Mouse (Mus musculus) ovary, postnatal 36 days (tissue): ENCODE measurements around the gene Wnt11.
A peak's percentile ranks its signal among the peaks of the same experiment; 100 is the strongest.

ENCODE experiments used
- DNase-seq: peaks from one replicate; pipeline ENCODE4 v3.0.0; 2022; ENCODE audit warnings: low spot score, mixed read lengths

The Wnt11 gene

DNA sequence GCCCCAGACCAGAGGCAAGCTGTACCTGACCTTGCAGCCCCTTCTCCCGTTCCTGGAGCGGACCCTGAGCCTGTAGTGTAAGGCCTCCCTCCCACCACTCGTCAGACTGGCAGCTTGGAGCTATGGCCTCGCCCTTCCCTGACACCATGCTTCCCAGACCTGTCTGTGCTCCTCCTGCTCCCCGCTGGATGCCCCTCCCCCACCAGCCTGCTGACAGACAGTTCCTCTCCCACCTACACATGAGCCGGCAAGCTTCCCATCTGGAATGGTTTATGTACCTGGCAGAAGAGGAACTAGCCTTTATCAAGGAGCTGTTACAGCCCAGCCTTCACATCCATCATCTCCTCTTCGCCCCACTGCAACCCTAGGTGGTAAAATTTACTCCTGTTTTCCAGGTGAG is 6.0 kb upstream of the Wnt11 start:
- DNase-seq = no peak

DNA sequence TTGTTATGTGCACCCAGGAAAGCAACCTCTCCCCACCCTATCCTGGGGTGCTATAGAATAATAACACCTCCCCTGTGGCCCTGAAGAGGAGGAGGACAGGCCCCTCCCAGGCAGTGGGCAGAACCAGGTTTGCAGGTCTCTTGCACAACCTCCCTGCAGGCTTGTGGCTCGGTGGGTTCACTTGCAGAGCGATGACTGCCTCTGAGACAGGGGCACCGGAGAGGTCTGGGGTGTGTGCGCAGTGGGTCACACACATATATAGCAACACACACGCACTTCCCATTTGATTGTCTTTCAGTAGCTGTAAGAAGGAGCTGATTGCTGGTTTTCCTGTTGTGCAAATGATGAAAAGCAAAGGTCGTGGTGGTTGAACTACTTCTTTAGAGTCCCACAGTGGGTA is 3.6 kb upstream of the Wnt11 start:
- DNase-seq = no peak

GRCm38 (mm10) chr7:98835519-98836441 is 868 bp downstream of the Wnt11 start:
- no peak for DNase-seq

- DNase-seq = peak; percentile 63
These were observed 1.7 kb downstream of the Wnt11 start for GRCm38 (mm10) chr7:98836646-98837045.

DNA sequence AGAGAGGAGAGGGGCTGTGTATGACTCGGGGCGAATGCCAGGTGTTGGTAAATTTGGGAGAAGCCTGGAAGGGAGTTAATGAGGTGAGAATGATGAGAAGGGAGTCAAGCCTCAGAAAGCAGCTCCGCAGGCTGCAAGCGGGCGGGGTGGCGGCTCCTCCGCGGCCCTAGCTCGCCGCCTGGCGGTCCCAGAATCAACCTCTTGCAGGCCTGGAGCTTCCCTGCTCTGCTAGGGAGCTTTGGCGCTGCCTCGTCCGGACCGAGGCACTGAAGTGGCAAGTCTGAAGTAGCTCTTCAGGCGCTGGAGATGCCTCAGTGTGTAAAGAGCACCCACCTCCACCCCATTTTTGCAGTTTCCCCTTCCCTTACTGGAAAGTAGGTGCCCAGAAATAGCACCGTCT is 3.0 kb downstream of the Wnt11 start:
- peak; percentile 85 for DNase-seq

DNA sequence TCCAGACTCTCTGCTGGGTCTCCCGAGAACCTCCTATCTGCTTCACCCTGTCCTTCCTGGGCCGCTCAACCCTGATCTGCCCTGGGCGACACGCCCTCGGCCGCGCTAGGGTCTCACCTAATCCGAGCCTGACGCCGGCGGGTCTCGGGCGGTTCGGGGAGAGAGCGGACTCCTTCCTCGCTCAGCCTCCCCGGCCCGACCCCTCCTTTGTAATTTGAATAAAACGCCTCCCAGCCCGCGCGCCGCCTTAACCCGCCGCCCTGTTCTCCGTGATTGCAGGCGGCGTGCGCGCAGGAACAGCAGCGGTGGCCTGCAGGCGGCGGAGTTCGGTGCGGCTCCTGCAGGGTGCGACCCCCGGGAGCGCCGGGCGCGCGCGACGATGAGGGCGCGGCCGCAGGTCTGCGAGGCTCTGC is 3.8 kb downstream of the Wnt11 start:
- DNase-seq = peak; percentile 73

DNA sequence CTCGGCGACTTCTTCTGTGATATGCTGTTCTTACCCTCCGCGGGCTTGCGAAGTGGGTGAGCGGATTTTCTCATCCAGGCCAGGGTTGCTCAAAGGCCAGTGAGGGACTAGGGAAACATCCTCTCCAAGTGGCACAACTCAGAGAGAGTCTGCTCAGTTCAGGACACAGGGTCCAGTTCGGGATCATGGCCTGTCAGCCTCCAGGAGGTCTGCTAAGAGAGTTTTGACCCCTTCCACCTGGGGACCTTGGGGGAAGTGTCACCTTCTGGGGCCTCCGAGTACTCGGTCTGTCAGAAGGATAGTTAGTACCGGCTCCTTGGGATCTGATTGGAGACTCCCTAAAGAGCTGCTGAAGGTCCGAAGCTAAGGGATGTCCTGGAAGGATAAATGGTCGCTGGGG is 4.4 kb downstream of the Wnt11 start:
- no peak for DNase-seq

DNA sequence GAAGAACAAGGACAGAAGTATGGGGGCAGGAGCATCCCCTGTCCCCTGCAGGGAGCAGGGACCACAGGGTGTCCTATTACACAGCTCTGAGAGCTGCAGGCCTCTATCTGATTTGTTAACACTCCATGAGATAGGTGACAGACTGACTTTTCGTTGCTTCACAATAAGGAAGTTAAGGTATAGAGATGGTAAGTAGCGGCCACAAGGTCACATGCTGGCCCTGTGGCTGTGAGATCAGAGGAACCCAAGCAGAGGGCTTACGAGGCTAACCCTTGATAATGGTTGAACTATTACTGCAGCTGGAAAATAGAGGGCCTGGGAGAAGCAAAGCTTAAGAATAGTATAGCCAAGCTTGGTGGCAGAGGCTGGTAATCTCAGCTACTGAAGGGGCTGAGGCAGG is 5.9 kb downstream of the Wnt11 start:
- no peak for DNase-seq

GRCm38 (mm10) chr7:98841802-98842201 is 6.9 kb downstream of the Wnt11 start:
- DNase-seq = no peak

DNA sequence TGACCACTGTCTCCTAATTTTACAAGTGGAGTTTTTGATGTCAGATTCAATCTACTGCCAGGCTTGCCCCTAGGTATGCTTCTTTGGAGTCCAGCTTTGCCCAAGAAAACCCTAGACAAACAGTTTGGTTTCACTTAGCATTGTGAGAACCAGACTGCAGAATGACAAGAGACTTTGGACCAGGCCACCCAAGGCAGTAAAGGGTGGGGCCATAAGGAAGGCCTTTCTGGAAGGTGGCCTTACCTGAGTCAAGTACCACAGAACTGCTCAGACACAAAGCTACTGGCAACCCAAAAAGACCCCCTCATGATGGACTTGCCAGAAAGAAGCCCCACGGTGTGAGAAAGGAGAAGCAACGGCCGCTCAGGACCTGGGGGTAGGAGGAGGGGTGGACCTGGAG is 8.1 kb downstream of the Wnt11 start:
- DNase-seq = no peak

GRCm38 (mm10) chr7:98843649-98844048 is 8.7 kb downstream of the Wnt11 start:
- no peak for DNase-seq

- no peak for DNase-seq
These were observed 14.2 kb downstream of the Wnt11 start for GRCm38 (mm10) chr7:98848899-98849640.

DNA sequence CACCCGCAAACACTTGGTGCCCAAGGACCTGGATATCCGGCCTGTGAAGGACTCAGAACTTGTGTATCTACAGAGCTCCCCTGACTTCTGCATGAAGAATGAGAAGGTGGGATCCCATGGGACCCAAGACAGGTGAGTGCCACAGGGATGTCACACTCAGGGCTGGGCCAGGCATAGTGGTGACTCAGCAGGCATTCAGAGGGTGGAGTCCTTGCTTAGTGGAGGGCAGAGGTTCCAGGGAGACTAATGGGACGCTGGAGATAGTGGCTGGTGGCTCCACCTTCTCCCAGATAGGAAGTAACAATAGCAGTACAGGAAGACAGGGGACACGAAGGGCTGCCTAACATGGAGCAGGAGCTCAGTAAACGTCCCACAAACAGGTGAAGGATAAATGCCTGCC is 15.5 kb downstream of the Wnt11 start:
- DNase-seq = no peak

GRCm38 (mm10) chr7:98851220-98851619 is 16.3 kb downstream of the Wnt11 start:
- no peak for DNase-seq

- DNase-seq = no peak
These were observed 18.2 kb downstream of the Wnt11 start for GRCm38 (mm10) chr7:98852950-98853650.

DNA sequence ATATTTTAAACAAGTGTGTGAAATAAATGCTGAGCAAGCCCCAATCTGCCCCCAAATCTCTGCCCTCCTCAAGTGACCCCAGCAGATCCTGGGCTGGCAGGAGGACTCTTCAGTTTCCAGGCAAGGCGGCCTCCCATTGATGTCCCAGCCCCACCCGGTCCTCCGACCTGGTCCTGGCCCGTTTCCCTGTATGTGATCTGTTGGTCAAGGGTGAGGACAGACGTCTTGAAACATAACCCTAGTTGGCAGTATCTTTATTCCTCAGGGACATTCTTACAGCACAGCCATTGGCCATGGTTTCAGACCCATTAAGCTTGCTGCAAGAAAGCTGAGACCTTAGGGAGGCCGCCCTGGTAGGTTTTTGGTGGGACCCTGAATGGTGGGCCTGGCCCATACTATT is 18.9 kb downstream of the Wnt11 start:
- DNase-seq = no peak

GRCm38 (mm10) chr7:98855388-98855787 is 20.5 kb downstream of the Wnt11 start:
- DNase-seq = no peak

DNA sequence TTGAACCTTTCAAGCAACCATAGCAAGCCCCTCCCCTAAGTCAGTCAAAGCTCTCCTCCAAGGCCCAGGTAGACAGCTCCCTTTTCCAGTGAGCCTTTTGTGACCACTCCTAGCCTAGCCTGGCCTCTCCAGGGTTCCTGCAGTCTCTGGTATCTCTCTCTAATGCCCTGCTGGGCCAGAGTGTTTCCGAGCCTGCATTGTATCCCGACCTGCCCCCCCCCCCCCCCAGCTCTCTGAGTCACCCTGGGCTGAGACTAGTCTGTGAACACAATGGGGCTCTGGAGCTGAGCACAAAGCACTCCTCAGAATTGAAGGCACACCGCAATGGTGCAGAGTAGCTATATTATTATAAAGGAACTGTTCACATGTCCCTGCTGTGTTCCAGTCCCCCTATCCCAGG is 21.2 kb downstream of the Wnt11 start:
- no peak for DNase-seq

DNA sequence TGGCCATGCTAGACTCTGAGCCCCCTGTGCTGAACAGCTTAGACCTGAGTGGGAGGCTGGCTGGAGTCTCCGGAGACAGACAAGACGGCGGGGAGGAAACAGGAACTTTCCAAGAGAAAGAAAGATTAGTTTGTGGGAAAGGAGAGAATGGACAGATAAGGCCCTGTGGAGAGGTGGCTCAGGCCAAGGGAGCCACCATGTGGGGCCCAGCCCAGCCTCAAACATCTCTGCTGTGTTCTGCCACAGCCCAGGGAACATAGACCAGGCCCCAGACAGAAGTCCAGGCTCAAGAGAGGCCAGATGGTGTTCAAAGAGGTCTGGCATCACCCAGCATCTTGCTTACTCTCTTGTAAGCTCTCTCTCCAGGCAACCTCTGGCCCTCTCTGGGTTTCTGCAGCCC is 22.2 kb downstream of the Wnt11 start:
- no peak for DNase-seq

DNA sequence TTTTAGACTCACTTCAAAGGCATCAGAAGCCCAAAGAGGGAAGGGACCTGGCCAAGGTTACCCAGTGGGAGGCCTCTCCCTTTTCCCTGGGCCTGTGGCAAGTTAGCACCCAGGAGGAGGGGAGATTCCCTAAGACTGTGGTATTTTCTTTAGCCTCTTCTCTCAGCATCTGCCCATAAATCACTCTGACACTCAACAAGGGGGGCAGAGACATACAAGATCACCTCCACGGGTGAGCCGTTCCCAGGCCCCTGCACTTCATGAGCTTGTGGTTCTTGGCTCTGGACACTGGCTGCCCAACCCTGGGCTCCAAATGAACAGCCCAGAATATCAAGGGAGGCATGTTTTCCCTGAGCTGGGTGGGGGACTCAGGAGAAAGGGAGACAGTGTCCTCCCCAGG is 26.1 kb downstream of the Wnt11 start:
- no peak for DNase-seq

GRCm38 (mm10) chr7:98862994-98863393 is 28.1 kb downstream of the Wnt11 start:
- no peak for DNase-seq

- no peak for DNase-seq
These were observed 29.2 kb downstream of the Wnt11 start for GRCm38 (mm10) chr7:98863969-98864718.
